Mouse (Mus musculus): ENCODE data around the gene Atg5. TPM values are rescaled to one million over a fixed set of nuclear protein-coding genes. Genes with fewer than 3 reads are reported as not detected.

Gene Atg5
- polyA plus RNA-seq, 1 experiment = 23.9 TPM

DNA sequence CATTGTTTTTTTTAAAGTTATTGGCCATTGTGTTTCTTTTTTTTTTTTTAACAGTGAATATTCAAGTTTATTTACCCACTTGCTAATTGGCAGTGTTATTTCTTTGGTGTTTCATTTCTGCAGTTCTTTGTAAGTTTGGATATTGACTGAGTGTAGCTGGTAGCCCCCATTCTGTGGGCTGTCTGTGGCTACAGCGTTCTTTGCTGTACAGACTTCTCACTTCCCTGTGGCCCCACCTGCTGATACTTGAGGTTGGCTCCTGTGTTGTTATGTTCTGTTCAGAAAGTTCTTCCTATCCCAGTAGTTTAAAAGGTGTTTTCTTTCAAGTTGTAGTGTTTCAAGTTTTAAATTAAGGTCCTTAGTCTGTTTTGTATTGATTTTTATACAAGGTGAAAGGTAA is 14.2 kb downstream of the Atg5 start:
- no peak overlapping the region for H3K4me3 ChIP-seq (ENCODE audit: insufficient read depth, low read length)
- H3K27ac ChIP-seq (ENCODE audit: insufficient read depth, low read length) = no peak overlapping the region
- H3K4me1 ChIP-seq (ENCODE audit: control insufficient read depth, insufficient read depth, low read length) = no peaks in the 10 kb centered on the region
- no peak for TF ChIP-seq POLR2A (IDR thresholded peaks at IDR 0.05; ENCODE audit: low read depth, low read length)
- TF ChIP-seq CTCF (IDR thresholded peaks at IDR 0.05; ENCODE audit: borderline replicate concordance, insufficient read depth, low read length) = no peak

GRCm38 (mm10) chr10:44285106-44285505 is 16.9 kb downstream of the Atg5 start:
- Histone ChIP-seq H3K27ac (ENCODE audit: insufficient read depth, low read length) (no peak overlapping the region), H3K4me1 (ENCODE audit: control insufficient read depth, insufficient read depth, low read length) (no peaks in the 10 kb centered on the region), H3K4me3 (ENCODE audit: insufficient read depth, low read length) (no peak overlapping the region)
- TF ChIP-seq CTCF (IDR thresholded peaks at IDR 0.05; ENCODE audit: borderline replicate concordance, insufficient read depth, low read length) = no peak
- TF ChIP-seq POLR2A (IDR thresholded peaks at IDR 0.05; ENCODE audit: low read depth, low read length) = no peak

DNA sequence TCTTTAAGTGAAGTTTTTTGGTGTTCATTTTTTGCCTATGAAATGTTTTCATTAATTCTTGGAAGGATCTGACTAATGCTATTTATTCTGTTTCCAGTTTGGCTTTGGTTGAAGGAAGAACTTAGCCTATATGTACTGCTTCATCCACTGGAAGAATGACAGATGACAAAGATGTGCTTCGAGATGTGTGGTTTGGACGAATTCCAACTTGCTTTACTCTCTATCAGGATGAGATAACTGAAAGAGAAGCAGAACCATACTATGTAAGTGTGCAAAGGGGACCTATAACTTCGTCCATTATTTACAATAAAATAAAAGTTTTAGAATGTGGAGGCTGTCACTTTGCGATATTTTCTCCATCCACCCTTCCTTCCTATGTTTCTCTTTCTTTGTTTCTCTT is 17.8 kb downstream of the Atg5 start:
- no peaks in the 10 kb centered on the region for H3K4me1 ChIP-seq (ENCODE audit: control insufficient read depth, insufficient read depth, low read length)
- H3K27ac ChIP-seq (ENCODE audit: insufficient read depth, low read length) = no peak overlapping the region
- TF ChIP-seq POLR2A (IDR thresholded peaks at IDR 0.05; ENCODE audit: low read depth, low read length) (no peak), CTCF (IDR thresholded peaks at IDR 0.05; ENCODE audit: borderline replicate concordance, insufficient read depth, low read length) (no peak)
- no peak overlapping the region for H3K4me3 ChIP-seq (ENCODE audit: insufficient read depth, low read length)

DNA sequence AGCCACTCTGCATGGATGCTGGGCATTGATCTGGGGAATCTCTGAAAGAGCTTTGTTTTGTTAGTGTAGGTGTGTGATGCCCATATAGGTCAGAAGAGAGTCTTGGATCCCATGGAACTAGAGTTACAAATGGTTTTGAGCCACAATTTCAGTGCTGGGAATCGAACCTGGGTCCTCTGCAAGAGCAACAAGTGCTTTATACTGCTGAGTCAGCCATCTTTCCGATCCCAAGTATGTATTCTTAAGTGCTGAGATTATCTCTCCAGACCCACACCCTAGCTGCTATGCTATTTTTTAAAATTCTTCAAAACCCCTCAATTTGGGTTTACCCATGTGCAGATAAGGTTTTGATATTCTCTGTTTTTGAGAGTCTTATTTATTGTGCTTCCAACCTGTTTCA is 22.7 kb downstream of the Atg5 start:
- H3K27ac ChIP-seq (ENCODE audit: insufficient read depth, low read length) = no peak overlapping the region
- TF ChIP-seq POLR2A (IDR thresholded peaks at IDR 0.05; ENCODE audit: low read depth, low read length) = no peak
- no peak for TF ChIP-seq CTCF (IDR thresholded peaks at IDR 0.05; ENCODE audit: borderline replicate concordance, insufficient read depth, low read length)
- H3K4me1 ChIP-seq (ENCODE audit: control insufficient read depth, insufficient read depth, low read length) = no peaks in the 10 kb centered on the region
- H3K4me3 ChIP-seq (ENCODE audit: insufficient read depth, low read length) = no peak overlapping the region

DNA sequence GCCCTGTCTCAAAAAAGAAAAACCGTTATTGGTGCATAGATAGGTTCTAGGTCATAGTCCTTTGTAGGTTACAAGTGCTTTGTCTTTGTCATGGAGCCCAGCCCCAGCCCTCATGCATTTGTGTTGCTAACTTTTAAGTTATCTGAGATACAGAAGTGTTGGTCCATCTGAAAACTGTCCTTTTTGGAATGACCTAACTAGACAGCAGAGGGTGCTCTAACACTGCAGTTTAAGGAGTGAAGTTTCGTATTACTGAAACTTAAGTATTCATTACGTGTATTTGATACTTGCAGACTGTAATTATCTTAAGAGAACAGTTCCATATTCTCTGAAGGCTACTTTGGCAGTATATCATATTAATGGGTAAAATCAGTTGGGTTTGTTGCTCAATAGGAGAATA is 24.0 kb downstream of the Atg5 start:
- TF ChIP-seq POLR2A (IDR thresholded peaks at IDR 0.05; ENCODE audit: low read depth, low read length) (no peak), CTCF (IDR thresholded peaks at IDR 0.05; ENCODE audit: borderline replicate concordance, insufficient read depth, low read length) (no peak)
- Histone ChIP-seq H3K4me1 (ENCODE audit: control insufficient read depth, insufficient read depth, low read length) (no peaks in the 10 kb centered on the region), H3K4me3 (ENCODE audit: insufficient read depth, low read length) (no peak overlapping the region), H3K27ac (ENCODE audit: insufficient read depth, low read length) (no peak overlapping the region)

DNA sequence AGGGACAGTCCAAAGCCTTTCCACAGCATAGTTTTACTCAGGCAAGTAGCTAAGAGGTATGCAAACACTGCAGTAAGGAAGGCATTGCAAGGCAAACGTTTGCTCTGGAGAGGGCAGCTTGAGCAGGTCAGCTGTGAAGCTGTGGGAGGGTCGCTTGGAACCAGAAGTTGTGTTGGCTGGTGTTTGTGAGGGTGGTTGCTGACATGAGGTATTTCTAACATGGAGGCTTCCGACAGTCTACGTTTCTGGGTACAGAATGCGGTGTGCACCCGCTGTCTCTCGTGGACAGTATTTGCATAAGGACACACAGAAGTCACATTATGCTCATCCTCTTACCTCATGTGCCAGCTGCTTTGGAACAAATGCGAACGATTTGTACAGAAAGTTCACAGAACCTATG is 31.0 kb downstream of the Atg5 start:
- Histone ChIP-seq H3K27ac (ENCODE audit: insufficient read depth, low read length) (no peak overlapping the region), H3K4me3 (ENCODE audit: insufficient read depth, low read length) (no peak overlapping the region), H3K4me1 (ENCODE audit: control insufficient read depth, insufficient read depth, low read length) (no peaks in the 10 kb centered on the region)
- no peak for TF ChIP-seq CTCF (IDR thresholded peaks at IDR 0.05; ENCODE audit: borderline replicate concordance, insufficient read depth, low read length)
- TF ChIP-seq POLR2A (IDR thresholded peaks at IDR 0.05; ENCODE audit: low read depth, low read length) = no peak

DNA sequence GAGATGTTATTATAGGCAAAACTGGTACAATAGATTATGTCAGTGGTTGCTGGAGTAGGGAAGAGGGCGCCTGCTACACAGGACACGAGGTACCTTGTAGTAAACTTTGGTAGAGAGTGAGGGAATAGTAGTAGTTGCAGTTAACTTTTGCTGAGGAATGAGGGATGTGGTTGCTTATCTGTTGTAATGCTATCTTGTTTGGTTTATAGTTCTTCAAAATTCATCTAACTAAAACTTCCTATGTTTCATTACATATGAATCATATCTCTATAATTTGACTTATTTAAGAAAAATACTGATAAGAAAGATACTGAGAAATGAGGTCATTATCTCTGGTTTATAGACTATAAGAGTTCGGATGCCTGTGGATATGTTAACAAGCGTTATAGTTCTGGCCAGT is 31.9 kb downstream of the Atg5 start:
- Histone ChIP-seq H3K27ac (ENCODE audit: insufficient read depth, low read length) (no peak overlapping the region), H3K4me3 (ENCODE audit: insufficient read depth, low read length) (no peak overlapping the region), H3K4me1 (ENCODE audit: control insufficient read depth, insufficient read depth, low read length) (no peaks in the 10 kb centered on the region)
- TF ChIP-seq CTCF (IDR thresholded peaks at IDR 0.05; ENCODE audit: borderline replicate concordance, insufficient read depth, low read length) = no peak
- no peak for TF ChIP-seq POLR2A (IDR thresholded peaks at IDR 0.05; ENCODE audit: low read depth, low read length)

DNA sequence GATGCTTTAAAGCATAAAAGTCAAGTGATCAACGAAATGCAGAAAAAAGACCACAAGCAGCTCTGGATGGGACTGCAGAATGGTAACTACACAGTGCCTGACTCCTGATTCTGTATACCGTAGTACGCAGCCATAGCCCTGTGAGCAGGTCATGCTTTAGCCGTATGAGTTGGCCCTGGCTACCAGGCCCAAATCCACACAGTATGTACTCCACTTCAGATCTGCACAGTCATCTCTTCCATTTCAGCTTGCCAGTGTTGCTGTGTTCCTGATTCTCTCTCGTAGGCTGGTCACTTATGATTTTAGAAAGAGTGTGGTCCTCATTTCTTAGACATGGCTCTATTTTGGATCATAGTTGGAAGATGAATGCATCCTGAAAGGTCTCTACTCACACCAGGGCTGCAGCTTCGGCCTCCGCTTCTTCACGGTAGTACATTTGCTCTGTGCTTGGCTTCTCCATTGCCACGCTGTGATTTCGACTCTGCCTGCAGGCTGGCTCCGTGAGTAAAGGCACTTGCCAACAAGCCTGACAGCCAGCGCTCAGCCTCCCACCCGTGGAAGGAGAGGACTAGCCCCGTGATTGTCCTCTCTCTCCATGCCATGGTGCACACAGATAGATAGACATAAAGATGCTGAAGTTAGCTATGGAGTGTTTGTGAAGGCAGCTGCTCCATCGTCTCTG is 35.6 kb downstream of the Atg5 start:
- TF ChIP-seq CTCF (IDR thresholded peaks at IDR 0.05; ENCODE audit: borderline replicate concordance, insufficient read depth, low read length) = no peak
- TF ChIP-seq POLR2A (IDR thresholded peaks at IDR 0.05; ENCODE audit: low read depth, low read length) = no peak
- Histone ChIP-seq H3K4me1 (ENCODE audit: control insufficient read depth, insufficient read depth, low read length) (no peaks in the 10 kb centered on the region), H3K4me3 (ENCODE audit: insufficient read depth, low read length) (no peak overlapping the region), H3K27ac (ENCODE audit: insufficient read depth, low read length) (no peak overlapping the region)

DNA sequence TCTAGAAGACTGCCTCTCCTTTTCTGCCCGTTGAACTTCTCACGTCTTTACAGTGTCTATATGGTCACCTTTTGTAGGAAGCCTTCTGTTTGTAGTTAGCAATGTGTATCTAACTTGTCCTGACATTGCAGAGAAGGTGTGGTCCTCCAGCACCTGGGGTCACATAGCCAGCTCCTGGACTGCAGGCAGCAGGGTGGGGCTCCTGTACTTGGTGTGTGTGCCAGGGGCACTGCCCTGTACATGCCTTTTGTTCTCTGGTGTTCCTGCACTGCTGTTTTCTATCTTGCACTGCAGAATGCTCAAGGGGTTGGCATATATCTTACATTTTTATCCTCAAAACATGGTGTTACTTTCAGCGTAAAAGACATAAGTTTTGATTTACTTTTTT is 36.2 kb downstream of the Atg5 start:
- H3K27ac ChIP-seq (ENCODE audit: insufficient read depth, low read length) = no peak overlapping the region

DNA sequence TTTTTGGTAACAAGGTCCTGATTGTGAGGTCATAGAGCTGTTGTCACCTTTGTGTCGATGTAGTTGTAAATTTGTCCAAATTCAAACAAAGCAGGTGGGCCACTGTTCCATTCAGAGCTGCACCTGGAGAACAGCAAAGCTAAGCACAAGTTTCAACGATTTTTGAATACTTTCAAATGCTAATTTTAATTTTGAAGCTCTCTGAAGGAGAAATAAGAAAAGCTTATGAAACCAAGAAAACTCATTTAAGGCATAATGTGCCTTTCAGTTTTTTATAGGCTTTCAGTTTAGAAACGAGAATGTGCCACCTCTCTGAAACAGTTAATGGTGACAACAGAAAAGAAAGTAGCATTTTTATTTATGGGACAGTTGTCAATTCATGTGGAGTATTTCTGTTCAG is 36.7 kb downstream of the Atg5 start:
- Histone ChIP-seq H3K4me3 (ENCODE audit: insufficient read depth, low read length) (no peak overlapping the region), H3K27ac (ENCODE audit: insufficient read depth, low read length) (no peak overlapping the region), H3K4me1 (ENCODE audit: control insufficient read depth, insufficient read depth, low read length) (no peaks in the 10 kb centered on the region)
- TF ChIP-seq CTCF (IDR thresholded peaks at IDR 0.05; ENCODE audit: borderline replicate concordance, insufficient read depth, low read length) = no peak
- no peak for TF ChIP-seq POLR2A (IDR thresholded peaks at IDR 0.05; ENCODE audit: low read depth, low read length)

More for the DNA sequence above, 36.2 kb downstream of the Atg5 start:
- no peak for TF ChIP-seq CTCF (IDR thresholded peaks at IDR 0.05; ENCODE audit: borderline replicate concordance, insufficient read depth, low read length)
- no peak for TF ChIP-seq POLR2A (IDR thresholded peaks at IDR 0.05; ENCODE audit: low read depth, low read length)
- Histone ChIP-seq H3K4me3 (ENCODE audit: insufficient read depth, low read length) (no peak overlapping the region), H3K4me1 (ENCODE audit: control insufficient read depth, insufficient read depth, low read length) (no peaks in the 10 kb centered on the region)

All from embryonic fibroblast, embryonic 13.5 days (primary cell).